Mouse (Mus musculus): ENCODE data around the gene Gas7.

Gene Gas7

GRCm38 (mm10) chr11:67722399-67723156 is 267.3 kb downstream of the Gas7 start:
- DNase-seq (ENCODE audit: low spot score), result no peak

- no peak for DNase-seq (ENCODE audit: low spot score)
Observed at GRCm38 (mm10) chr11:67723231-67724013, 268.2 kb downstream of the Gas7 start.

DNA sequence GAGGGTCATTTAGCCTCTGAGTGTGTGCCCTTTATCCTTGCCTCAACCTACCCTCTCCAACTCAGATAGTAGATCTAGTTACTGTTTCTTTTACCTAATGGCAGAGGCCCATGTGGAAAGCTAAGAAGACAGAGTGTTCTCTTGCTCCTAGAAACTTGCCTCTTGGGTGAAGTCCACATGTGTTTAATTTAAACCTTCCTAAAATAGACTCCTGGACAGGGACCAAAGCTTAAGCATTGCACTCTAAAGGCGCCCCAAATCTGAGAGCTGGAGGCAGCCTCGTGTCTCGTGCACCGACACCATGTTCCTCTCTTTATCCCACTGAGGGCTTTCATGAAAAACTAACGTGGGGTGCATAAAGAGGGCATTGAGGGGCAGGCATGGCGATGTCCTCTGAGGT is 271.9 kb downstream of the Gas7 start:
- no peak for DNase-seq (ENCODE audit: low spot score)

GRCm38 (mm10) chr11:67728726-67729125 is 273.5 kb downstream of the Gas7 start:
- no peak for DNase-seq (ENCODE audit: low spot score)

DNA sequence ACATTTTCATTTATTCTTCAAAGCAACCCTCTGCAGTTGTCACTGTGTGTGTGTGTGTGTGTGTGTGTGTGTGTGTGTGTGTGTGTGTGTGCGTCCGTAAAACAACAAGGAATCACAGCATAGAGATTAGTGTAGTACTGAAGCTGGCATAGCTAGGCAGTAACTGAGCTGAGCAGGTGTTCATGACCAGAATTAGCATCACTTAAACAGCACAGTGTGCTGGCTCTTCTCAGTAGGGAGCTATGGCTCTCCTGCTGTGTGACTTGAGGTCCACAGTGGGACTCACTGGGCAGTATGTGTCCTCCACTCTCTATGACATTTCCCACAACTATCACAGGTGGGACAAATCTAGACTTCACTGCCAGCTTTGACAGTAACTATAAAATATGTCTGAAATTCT is 275.8 kb downstream of the Gas7 start:
- DNase-seq (ENCODE audit: low spot score), result no peak

DNA sequence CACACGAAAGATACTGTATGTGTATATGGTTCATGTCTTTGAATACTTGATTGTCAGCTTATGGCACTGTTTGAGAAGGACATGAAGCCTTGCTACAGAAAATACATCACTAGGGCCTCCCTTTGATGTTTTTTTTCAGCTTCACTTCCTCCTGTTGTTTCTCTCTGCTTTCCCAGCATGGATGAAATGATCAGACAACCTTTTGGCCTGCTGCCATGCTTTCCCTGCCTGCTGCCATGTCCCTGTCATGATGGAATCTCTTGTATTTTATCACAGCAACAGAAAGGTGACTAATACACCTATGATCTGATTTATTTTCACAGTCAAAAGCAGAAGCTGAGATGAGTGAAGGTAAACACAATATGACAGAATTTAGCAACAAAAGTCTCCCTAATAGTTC is 278.5 kb downstream of the Gas7 start:
- DNase-seq (ENCODE audit: low spot score), result no peak

DNA sequence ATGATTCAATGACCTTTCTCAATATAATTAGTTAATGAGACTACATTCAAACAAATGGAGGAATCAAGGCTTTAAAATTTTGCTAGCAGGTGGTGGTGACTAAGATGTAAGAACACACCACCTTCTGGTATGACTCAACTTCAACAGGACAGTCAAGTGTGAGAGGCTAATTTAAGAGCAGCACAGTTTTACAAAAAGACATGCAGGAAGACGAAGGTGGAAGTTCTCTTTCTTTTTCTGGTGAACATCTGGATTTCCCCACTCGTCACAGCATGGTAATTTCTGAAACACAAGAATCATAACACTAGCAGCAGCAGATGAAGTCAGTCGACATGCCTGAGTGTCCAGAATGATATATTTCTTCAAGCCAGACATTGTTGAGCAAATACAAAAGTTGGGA is 279.4 kb downstream of the Gas7 start:
- DNase-seq (ENCODE audit: low spot score), result no peak

DNA sequence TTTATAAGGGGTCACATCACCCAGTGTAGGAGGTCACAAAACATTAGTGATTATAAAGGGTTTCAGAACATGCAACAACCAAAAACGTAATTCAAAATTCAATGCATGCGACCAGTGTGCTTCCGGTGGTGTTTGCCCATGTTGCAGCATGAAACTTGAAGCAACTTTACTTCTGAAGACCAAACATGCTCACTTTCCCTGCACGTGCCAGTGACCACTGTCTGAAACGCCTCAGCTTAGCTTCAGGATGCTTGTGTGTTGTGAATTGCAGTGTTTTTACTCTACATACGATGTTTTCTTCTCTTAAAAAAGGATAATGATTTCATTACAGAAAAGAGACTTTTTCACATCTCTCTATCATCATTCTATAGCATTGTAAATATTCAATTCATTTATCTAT is 283.1 kb downstream of the Gas7 start:
- no peak for DNase-seq (ENCODE audit: low spot score)
